Mouse (Mus musculus): ENCODE measurements around the gene Itgae.

- TF ChIP-seq GATA1 (IDR thresholded peaks at IDR 0.05; ENCODE audit: low read length) = no peak
- no peak for TF ChIP-seq TAL1 (IDR thresholded peaks at IDR 0.05; ENCODE audit: low read length)
Measured at GRCm38 (mm10) chr11:73090283-73090682, at the start of gene Itgae.
